Mouse (Mus musculus) small intestine, adult 2 months (tissue): ENCODE data around the gene Nup153. TPM values are rescaled to one million over a fixed set of nuclear protein-coding genes. Genes with fewer than 3 reads are reported as not detected.
A peak's percentile ranks its signal among the peaks of the same experiment; 100 is the strongest.

ENCODE experiments used
- H3K27ac ChIP-seq: fragments of 200-500 bp; 2 replicates; pipeline ENCODE4 v1.5.1; 2012; ENCODE audit warnings: low read depth, low read length, control low read depth, inconsistent platforms; ENCODE audit not compliant: insufficient read depth
- H3K27me3 ChIP-seq: fragments of 200-500 bp; 2 replicates; pipeline ENCODE4 v1.6.1; 2012; ENCODE audit warnings: mild to moderate bottlenecking, moderate library complexity, low read length, inconsistent platforms; ENCODE audit not compliant: control insufficient read depth, insufficient read depth
- H3K36me3 ChIP-seq: fragments of 200-500 bp; 2 replicates; pipeline ENCODE4 v1.6.1; 2012; ENCODE audit warnings: mild to moderate bottlenecking, low read length, control low read depth, inconsistent platforms; ENCODE audit not compliant: control insufficient read depth, insufficient read depth
- H3K4me1 ChIP-seq: fragments of 200-500 bp; 2 replicates; pipeline ENCODE4 v1.6.1; 2012; ENCODE audit warnings: low read length, inconsistent platforms, mixed read lengths; ENCODE audit not compliant: control insufficient read depth, insufficient read depth, insufficient read length
- H3K4me3 ChIP-seq: fragments of 200-500 bp; 2 replicates; pipeline ENCODE4 v1.5.1; 2012; ENCODE audit warnings: low read depth, mild to moderate bottlenecking, control low read depth, inconsistent platforms, low read length, moderate library complexity
- CTCF ChIP-seq: fragments of 200-500 bp; IDR thresholded peaks from 2 replicates; pipeline ENCODE4 v1.5.1; 2012; ENCODE audit warnings: low read depth, mild to moderate bottlenecking, control low read depth, inconsistent platforms, low read length, moderate library complexity, mixed read lengths; ENCODE audit not compliant: insufficient replicate concordance, insufficient read length; ENCODE audit errors: extremely low read depth
- POLR2A ChIP-seq: fragments of 200-500 bp; IDR thresholded peaks from 2 replicates; pipeline ENCODE4 v1.6.1; 2012; ENCODE audit warnings: low read depth, mild to moderate bottlenecking, control low read depth, inconsistent platforms, low read length, moderate library complexity
- WGBS: fragments of 180-500 bp; shearing (Covaris S2); methylation state at CpG from one replicate; pipeline ENCODE4 v1.1.7; 2018; 5-methylcytosine and 5-hydroxymethylcytosine counted together
- polyA plus RNA-seq: library from polyadenylated mRNA; depleted of rRNA; stranded (reverse); fragments of >200 nt; gene quantifications from 2 replicates; pipeline ENCODE4 v1.2.3, GENCODE M21; 2012

The Nup153 gene
- polyA plus RNA-seq, 1 experiment: 32.5 TPM

DNA sequence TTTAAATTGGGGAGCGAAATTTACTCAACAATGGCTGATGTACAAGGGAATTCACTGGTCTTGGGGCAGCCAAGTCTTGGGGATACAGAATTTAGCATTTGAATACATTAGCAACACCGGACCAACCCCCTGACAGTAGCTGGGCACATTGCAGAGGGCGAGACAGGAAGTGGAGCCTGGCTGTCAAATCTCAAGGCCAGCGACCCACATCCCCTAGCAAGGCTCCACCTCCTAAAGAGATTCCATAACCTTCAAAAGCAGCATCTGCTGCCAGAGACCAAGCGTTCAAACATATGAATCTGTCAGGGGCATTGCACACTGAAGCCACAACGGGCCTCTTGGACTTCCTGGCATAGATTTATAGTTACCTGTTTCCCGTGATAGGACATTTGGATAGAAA, 75.9 kb downstream of the Nup153 start:
- no peaks in the 10 kb centered on the region; the same call in 1 of the 2 replicates for H3K4me1 ChIP-seq
- TF ChIP-seq CTCF: no peak
- no peak for TF ChIP-seq POLR2A
- H3K27ac ChIP-seq: no peak overlapping the region
- no peaks in the 10 kb centered on the region for H3K36me3 ChIP-seq
- 80% methylated on average over 7 of the region's 7 CpGs for WGBS
- H3K27me3 ChIP-seq: no peaks in the 10 kb centered on the region
- H3K4me3 ChIP-seq: no peak overlapping the region

DNA sequence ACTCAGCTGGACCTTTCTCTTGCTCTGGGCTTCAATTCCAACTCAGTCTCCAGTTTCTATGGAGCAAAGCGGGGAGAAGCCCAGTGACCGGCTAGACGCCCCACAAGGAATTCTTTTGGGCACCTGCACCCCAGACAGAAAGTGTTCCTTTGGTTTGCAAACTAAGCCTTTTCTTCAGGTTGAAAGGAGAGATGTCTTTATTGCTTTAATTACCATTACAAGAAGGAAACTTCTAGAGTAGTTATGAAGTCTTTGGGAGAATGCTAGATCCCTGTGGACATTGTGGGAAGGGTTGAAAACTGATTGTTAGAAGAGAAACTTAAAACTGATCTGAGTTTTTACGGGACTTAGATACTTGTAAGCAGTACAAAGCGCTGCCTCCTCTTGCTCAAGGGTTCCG, 82.3 kb downstream of the Nup153 start:
- no peak overlapping the region for H3K27ac ChIP-seq
- no peaks in the 10 kb centered on the region; the same call in 1 of the 2 replicates for H3K36me3 ChIP-seq
- no peak overlapping the region for H3K4me3 ChIP-seq
- WGBS: 95% methylated on average over 6 of the region's 6 CpGs
- TF ChIP-seq POLR2A (no peak), CTCF (no peak)
- no peaks in the 10 kb centered on the region for H3K27me3 ChIP-seq
- no peaks in the 10 kb centered on the region for H3K4me1 ChIP-seq

DNA sequence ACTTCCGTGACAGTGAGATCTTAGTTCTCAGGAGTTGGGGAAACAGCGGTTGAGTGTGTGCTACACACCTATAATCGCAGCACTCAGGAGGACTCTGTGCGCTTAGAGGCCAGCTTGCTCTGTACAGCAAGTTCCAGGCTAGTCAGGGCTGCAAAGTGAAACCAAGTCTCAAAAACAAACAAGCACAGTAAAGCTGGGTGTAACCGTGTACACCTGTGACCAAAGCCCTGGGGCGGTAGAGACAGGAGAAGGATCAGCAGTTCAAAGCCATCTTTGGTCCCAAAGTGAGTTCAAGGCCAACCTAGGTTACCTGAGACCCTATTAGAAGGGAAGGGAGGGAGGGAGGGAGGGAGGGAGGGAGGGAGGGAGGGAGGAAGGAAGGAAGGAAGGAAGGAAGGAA, 83.6 kb downstream of the Nup153 start:
- 0 out of 2 replicates have a peak overlapping the region, but pooled peaks have one; percentile 15 for H3K27ac ChIP-seq
- H3K4me3 ChIP-seq: no peak overlapping the region
- no peaks in the 10 kb centered on the region for H3K4me1 ChIP-seq
- WGBS: 37% methylated on average over 6 of the region's 6 CpGs
- TF ChIP-seq CTCF: no peak
- no peak for TF ChIP-seq POLR2A
- no peaks in the 10 kb centered on the region for H3K27me3 ChIP-seq
- H3K36me3 ChIP-seq: no peaks in the 10 kb centered on the region; the same call in 1 of the 2 replicates

DNA sequence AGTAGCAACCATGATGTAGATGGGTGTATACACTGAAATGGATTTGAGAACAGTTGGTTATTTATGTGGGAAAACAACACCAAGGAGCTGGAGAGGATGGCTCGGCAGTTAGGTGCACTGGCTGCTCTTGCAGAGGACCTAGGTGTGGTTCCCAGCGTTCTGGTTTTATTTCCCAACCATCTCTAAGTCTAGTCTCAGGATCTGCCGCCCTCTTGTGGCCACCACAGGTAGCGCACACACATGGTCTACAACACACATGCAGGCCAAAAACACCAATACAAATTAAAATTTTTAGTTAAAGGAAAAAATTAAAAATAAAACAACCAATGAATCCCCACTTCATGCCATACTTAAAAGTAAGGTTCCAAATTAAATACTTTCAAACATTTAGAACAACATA, 85.4 kb downstream of the Nup153 start:
- H3K27me3 ChIP-seq: no peaks in the 10 kb centered on the region
- no peak overlapping the region for H3K4me3 ChIP-seq
- WGBS: 88% methylated on average over 4 of the region's 4 CpGs
- no peak overlapping the region for H3K27ac ChIP-seq
- TF ChIP-seq CTCF (peak; percentile 56; the same call in 1 of the 2 replicates), POLR2A (no peak)
- no peaks in the 10 kb centered on the region; the same call in 1 of the 2 replicates for H3K36me3 ChIP-seq
- H3K4me1 ChIP-seq: no peaks in the 10 kb centered on the region

DNA sequence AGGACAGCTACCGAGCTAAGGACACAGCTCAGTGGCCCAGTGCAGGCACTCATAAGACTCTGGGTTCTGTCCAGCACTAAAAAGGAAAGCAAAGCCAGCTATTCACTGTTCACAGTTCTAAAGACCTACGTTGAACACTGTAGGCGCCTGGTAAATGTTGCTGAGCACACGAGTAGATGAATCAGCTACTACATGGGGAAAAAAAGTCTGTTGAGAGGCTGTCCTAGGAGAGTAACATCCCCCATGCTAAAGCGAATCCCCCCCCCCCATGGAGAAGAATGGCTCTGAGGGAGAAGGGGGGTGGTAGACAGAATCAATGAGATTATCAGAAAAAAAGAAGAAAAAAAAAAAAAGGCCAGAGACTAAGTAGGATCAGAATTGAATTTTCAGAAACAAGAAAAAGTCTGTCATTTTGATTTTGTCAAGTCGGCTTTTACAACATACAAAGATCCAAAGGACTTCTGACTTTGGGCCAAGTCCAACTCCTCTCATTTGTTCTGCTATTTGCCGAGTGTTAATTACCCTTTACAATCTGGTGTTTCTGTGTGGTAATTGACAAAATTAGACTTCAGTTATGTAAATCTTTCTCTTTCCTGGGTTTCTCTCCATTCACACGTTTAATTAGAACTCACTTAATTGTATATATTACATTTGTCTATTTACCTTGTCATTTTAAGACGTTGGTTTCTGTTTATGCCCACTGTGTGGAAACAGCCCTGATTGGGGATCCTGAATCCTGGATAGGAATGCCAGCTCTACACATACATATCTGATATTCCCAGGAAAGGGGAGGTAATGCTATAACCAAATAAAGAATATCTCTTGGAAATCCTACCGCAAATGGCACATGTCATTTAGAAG, 86.9 kb downstream of the Nup153 start:
- H3K4me3 ChIP-seq: no peak overlapping the region
- 58% methylated on average over 10 of the region's 10 CpGs for WGBS
- TF ChIP-seq CTCF (no peak), POLR2A (no peak)
- no peaks in the 10 kb centered on the region for H3K27me3 ChIP-seq
- no peaks in the 10 kb centered on the region; the same call in 1 of the 2 replicates for H3K36me3 ChIP-seq
- no peaks in the 10 kb centered on the region for H3K4me1 ChIP-seq
- H3K27ac ChIP-seq: no peak overlapping the region

DNA sequence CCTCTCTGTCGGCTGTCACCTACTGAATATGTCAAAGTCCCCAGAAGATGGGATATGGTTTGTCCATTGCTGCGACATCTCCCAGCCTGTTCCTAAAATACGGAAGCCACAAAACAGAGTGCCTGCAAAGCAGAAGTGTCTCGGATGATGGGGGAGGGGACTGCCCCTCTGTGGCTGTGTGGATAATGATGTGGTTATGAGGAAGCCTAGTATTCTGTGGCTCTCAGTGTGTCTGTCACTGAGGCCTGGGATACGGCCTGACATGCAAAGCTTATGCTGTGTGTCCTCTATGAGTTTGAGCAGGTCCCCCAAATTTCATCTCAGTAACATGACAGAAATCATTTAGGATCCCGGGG, 93.6 kb downstream of the Nup153 start:
- no peak for TF ChIP-seq CTCF
- TF ChIP-seq POLR2A: no peak
- no peaks in the 10 kb centered on the region for H3K36me3 ChIP-seq
- H3K4me1 ChIP-seq: no peaks in the 10 kb centered on the region
- H3K27me3 ChIP-seq: no peaks in the 10 kb centered on the region
- no peak overlapping the region for H3K27ac ChIP-seq
- WGBS: 74% methylated on average over 6 of the region's 6 CpGs
- no peak overlapping the region for H3K4me3 ChIP-seq

DNA sequence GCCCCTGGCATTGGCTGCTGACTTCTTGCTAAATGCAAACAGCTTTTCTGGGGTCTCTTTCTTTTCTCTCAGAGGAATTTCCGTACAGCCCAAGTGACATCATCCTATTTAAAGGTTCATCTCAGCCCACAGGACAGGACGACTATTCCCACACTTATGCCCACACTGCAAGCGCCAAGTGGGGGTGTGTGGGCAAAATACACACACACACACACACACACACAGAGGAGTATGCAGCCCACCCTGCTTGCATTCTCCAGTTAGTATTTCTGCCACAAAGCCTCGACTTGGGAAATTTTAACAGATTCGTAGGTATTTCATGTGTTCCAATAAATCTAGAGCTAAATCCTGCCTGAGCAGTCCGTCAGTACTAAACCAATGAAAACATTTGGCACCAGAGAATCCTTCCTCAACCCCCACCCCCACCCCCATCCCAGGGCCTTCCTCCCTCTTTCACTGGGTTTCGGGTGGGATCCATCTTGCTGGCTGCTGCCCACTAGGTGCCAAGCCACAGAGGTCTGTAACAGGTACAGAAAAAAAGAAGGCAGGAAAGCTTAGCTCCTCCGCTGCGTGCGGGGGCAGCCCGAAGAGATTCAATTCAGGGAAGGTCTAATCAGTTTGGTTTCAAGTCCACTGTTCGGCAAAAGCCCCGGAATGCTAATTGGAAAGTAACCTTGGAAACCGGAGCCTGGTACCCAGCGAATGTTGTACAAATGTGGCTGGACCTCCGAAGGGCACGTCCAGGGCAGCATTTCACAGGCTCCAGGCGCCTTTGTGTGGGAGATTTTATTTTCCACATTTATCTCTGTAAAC, 94.2 kb downstream of the Nup153 start:
- Histone ChIP-seq H3K27ac (no peak overlapping the region), H3K27me3 (no peaks in the 10 kb centered on the region), H3K4me1 (no peaks in the 10 kb centered on the region), H3K4me3 (no peak overlapping the region), H3K36me3 (no peaks in the 10 kb centered on the region)
- TF ChIP-seq POLR2A (no peak), CTCF (no peak)
- 82% methylated on average over 18 of the region's 18 CpGs for WGBS
